Mouse (Mus musculus): Measurements from ENCODE around the gene Itga6. TPM values are rescaled to one million over a fixed set of nuclear protein-coding genes. Genes with fewer than 3 reads are reported as not detected.

Itga6 gene
- total and polyA plus RNA-seq, 3 experiments = 0.38 to 2.6 (median 1.1) TPM

DNA sequence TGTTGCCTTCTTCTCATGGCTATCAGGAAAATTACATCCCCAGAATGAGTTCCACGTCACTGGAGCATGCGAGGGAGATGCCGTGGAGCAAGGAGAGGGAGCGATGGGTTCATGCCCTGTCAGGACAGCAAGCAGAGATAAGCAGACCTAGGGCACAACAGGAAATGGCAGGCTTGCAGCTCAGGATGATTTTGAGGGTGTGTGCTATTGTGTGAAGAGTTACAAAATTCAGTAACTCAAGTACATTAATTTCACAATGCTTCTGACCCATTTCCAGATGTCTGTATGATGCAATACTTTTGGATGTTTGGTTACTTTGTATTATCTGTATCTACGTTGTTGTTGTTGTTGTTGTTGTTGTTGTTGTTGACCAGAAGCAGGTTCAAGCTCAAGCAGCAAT lies 22.5 kb upstream of the Itga6 start:
- H3K27me3 ChIP-seq (ENCODE audit: insufficient read depth, low read length) = 0 out of 2 replicates have a peak, but pooled peaks cover 2% of the 10 kb centered on the region
- DNase-seq (ENCODE audit: low spot score) (no peak), ATAC-seq (ENCODE audit: extremely low read depth, insufficient number of reproducible peaks, low FRiP score, poor library complexity, severe bottlenecking) (no peak)
- no peaks in the 10 kb centered on the region for H3K4me1 ChIP-seq (ENCODE audit: insufficient read depth, low read depth, low read length)
- no peaks in the 10 kb centered on the region for H3K36me3 ChIP-seq (replicated peaks)
- no peaks in the 10 kb centered on the region for H3K9me3 ChIP-seq (replicated peaks)
- H3K4me3 ChIP-seq (ENCODE audit: low read depth, low read length) = no peak overlapping the region
- TF ChIP-seq GATA1 (IDR thresholded peaks at IDR 0.05; ENCODE audit: borderline replicate concordance, low read length) = no peak
- no peak for TF ChIP-seq CTCF (IDR thresholded peaks at IDR 0.05; ENCODE audit: low read depth, low read length)
- no peak for TF ChIP-seq TAL1 (conservative IDR thresholded peaks at IDR 0.05; ENCODE audit: low read depth, low read length)
- no peak for TF ChIP-seq GATA2 (IDR thresholded peaks at IDR 0.05; ENCODE audit: borderline replicate concordance, low read depth, low read length)

- ATAC-seq (ENCODE audit: extremely low read depth, insufficient number of reproducible peaks, low FRiP score, poor library complexity, severe bottlenecking) = no peak
- Histone ChIP-seq H3K27me3 (ENCODE audit: insufficient read depth, low read length) (0 out of 2 replicates have a peak, but pooled peaks cover 2% of the 10 kb centered on the region), H3K4me3 (ENCODE audit: low read depth, low read length) (no peak overlapping the region), H3K9me3 (replicated peaks) (no peaks in the 10 kb centered on the region), H3K36me3 (replicated peaks) (no peaks in the 10 kb centered on the region), H3K4me1 (ENCODE audit: insufficient read depth, low read depth, low read length) (no peaks in the 10 kb centered on the region)
- DNase-seq (ENCODE audit: low spot score) = no peak
- TF ChIP-seq GATA2 (IDR thresholded peaks at IDR 0.05; ENCODE audit: borderline replicate concordance, low read depth, low read length) (no peak), TAL1 (conservative IDR thresholded peaks at IDR 0.05; ENCODE audit: low read depth, low read length) (no peak), CTCF (IDR thresholded peaks at IDR 0.05; ENCODE audit: low read depth, low read length) (no peak), GATA1 (IDR thresholded peaks at IDR 0.05; ENCODE audit: borderline replicate concordance, low read length) (no peak), POLR2AphosphoS5 (IDR thresholded peaks at IDR 0.05; ENCODE audit: insufficient replicate concordance, low read depth, low read length) (no peak)
These were observed 21.8 kb upstream of the Itga6 start for GRCm38 (mm10) chr2:71723623-71724022.

- no peak for DNase-seq (ENCODE audit: low spot score)
- TF ChIP-seq GATA1 (IDR thresholded peaks at IDR 0.05; ENCODE audit: borderline replicate concordance, low read length) = no peak
- no peak for TF ChIP-seq CTCF (IDR thresholded peaks at IDR 0.05; ENCODE audit: low read depth, low read length)
- no peak for TF ChIP-seq GATA2 (IDR thresholded peaks at IDR 0.05; ENCODE audit: borderline replicate concordance, low read depth, low read length)
- no peak for TF ChIP-seq TAL1 (conservative IDR thresholded peaks at IDR 0.05; ENCODE audit: low read depth, low read length)
- Histone ChIP-seq H3K4me1 (ENCODE audit: insufficient read depth, low read depth, low read length) (no peaks in the 10 kb centered on the region), H3K9me3 (replicated peaks) (no peaks in the 10 kb centered on the region), H3K36me3 (replicated peaks) (no peaks in the 10 kb centered on the region), H3K27me3 (ENCODE audit: insufficient read depth, low read length) (no peaks in the 10 kb centered on the region), H3K4me3 (ENCODE audit: low read depth, low read length) (no peak overlapping the region)
- ATAC-seq (ENCODE audit: extremely low read depth, insufficient number of reproducible peaks, low FRiP score, poor library complexity, severe bottlenecking) = no peak
These were observed 21.4 kb upstream of the Itga6 start for GRCm38 (mm10) chr2:71724028-71724427.

- DNase-seq (ENCODE audit: low spot score) (no peak), ATAC-seq (ENCODE audit: extremely low read depth, insufficient number of reproducible peaks, low FRiP score, poor library complexity, severe bottlenecking) (no peak)
- H3K36me3 ChIP-seq (replicated peaks) = no peaks in the 10 kb centered on the region
- no peaks in the 10 kb centered on the region for H3K9me3 ChIP-seq (replicated peaks)
- no peak overlapping the region for H3K4me3 ChIP-seq (ENCODE audit: low read depth, low read length)
- H3K4me1 ChIP-seq (ENCODE audit: insufficient read depth, low read depth, low read length) = no peaks in the 10 kb centered on the region
- TF ChIP-seq CTCF (IDR thresholded peaks at IDR 0.05; ENCODE audit: low read depth, low read length) = no peak
- TF ChIP-seq POLR2AphosphoS5 (IDR thresholded peaks at IDR 0.05; ENCODE audit: insufficient replicate concordance, low read depth, low read length) = no peak
- TF ChIP-seq TAL1 (conservative IDR thresholded peaks at IDR 0.05; ENCODE audit: low read depth, low read length) = no peak
- no peak for TF ChIP-seq GATA2 (IDR thresholded peaks at IDR 0.05; ENCODE audit: borderline replicate concordance, low read depth, low read length)
- TF ChIP-seq GATA1 (IDR thresholded peaks at IDR 0.05; ENCODE audit: borderline replicate concordance, low read length) = no peak
- H3K27me3 ChIP-seq (ENCODE audit: insufficient read depth, low read length) = no peaks in the 10 kb centered on the region
These were observed 20.0 kb upstream of the Itga6 start for GRCm38 (mm10) chr2:71725446-71725845.

DNA sequence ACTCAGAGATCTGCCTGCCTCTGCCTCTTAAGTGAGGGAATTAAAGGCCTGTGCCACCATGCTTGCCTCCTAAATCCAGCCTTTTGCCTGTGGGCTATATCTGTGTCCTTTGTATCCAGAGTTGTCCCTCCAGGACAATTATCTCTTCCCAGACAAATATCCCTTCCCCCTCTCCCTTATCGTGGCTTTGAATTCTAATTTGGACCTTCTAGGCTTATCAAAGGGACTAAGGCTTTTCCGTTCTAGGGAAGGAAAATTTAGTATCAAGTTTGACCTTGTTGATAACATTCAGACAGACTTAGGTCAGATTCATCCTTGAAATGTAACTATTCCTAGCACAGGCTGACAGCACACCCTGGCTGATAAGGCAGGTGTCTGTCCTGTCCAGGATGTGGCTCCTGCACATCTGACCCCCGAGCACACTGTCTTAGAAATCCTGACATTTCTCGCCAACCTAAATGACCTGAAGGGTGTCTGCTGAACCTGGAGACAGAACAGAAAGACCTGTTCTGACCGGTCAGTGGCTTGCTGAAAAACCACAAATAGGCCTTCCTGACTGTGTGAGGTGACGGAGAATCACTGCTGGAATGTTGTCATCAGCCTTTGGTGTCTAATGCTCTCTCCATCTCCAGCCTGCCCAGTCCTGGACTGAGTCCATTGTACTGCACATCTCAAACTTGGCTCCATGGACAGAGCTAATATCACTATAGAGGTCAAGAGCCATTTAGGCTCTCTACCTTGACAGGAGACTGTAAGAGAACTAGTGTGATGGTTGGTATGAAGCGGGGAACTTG lies 18.3 kb upstream of the Itga6 start:
- no peak for ATAC-seq (ENCODE audit: extremely low read depth, insufficient number of reproducible peaks, low FRiP score, poor library complexity, severe bottlenecking)
- Histone ChIP-seq H3K4me3 (ENCODE audit: low read depth, low read length) (no peak overlapping the region), H3K27me3 (ENCODE audit: insufficient read depth, low read length) (no peaks in the 10 kb centered on the region), H3K36me3 (replicated peaks) (no peaks in the 10 kb centered on the region), H3K4me1 (ENCODE audit: insufficient read depth, low read depth, low read length) (no peaks in the 10 kb centered on the region), H3K9me3 (replicated peaks) (no peaks in the 10 kb centered on the region)
- DNase-seq (ENCODE audit: low spot score) = no peak
- no peak for TF ChIP-seq TAL1 (conservative IDR thresholded peaks at IDR 0.05; ENCODE audit: low read depth, low read length)
- TF ChIP-seq GATA1 (IDR thresholded peaks at IDR 0.05; ENCODE audit: borderline replicate concordance, low read length) = no peak
- TF ChIP-seq POLR2AphosphoS5 (IDR thresholded peaks at IDR 0.05; ENCODE audit: insufficient replicate concordance, low read depth, low read length) = no peak
- TF ChIP-seq GATA2 (IDR thresholded peaks at IDR 0.05; ENCODE audit: borderline replicate concordance, low read depth, low read length) = no peak

DNA sequence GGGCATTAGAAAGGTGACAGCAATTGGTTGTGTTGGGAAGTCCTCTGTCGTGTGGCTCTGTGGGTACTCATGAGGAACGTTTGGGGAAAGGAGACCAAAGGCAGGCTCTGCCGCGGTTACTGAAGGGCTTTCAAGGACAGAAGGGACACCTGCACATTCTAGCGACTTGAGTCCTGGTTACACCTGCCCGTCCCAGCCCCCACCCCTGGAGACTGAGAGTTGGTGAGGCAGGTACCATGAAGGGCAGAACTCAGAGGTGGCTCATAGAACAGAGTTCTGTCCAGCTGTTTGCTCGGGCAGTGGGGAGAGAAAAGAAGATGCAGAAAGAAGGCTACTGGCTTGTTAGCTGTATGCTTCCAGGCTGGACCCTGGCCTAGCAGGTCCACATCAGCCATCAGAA lies 17.1 kb upstream of the Itga6 start:
- DNase-seq (ENCODE audit: low spot score) = no peak
- no peak for ATAC-seq (ENCODE audit: extremely low read depth, insufficient number of reproducible peaks, low FRiP score, poor library complexity, severe bottlenecking)
- H3K4me1 ChIP-seq (ENCODE audit: insufficient read depth, low read depth, low read length) = no peaks in the 10 kb centered on the region
- TF ChIP-seq CTCF (IDR thresholded peaks at IDR 0.05; ENCODE audit: low read depth, low read length) = no peak
- TF ChIP-seq TAL1 (conservative IDR thresholded peaks at IDR 0.05; ENCODE audit: low read depth, low read length) = no peak
- no peak overlapping the region for H3K4me3 ChIP-seq (ENCODE audit: low read depth, low read length)
- no peaks in the 10 kb centered on the region for H3K36me3 ChIP-seq (replicated peaks)
- no peaks in the 10 kb centered on the region for H3K27me3 ChIP-seq (ENCODE audit: insufficient read depth, low read length)
- no peaks in the 10 kb centered on the region for H3K9me3 ChIP-seq (replicated peaks)
